Mouse (Mus musculus): ENCODE data around the gene B4gat1.

- TF ChIP-seq CTCF (IDR thresholded peaks at IDR 0.05; ENCODE audit: low read depth, low read length) (no peak), POLR2A (IDR thresholded peaks at IDR 0.05; ENCODE audit: extremely low read depth, insufficient read depth, low read length) (no peak)
Measured at GRCm38 (mm10) chr19:5036577-5036976, 2.0 kb upstream of the B4gat1 start.
